Mouse (Mus musculus) embryonic facial prominence, embryonic 12.5 days (tissue): Measurements from ENCODE around the gene Zdhhc24. TPM values are rescaled to one million over a fixed set of nuclear protein-coding genes. Genes with fewer than 3 reads are reported as not detected.
A peak's percentile ranks its signal among the peaks of the same experiment; 100 is the strongest.
"Not testable (repeated sequence)": the region's sequence is repeated elsewhere in the genome, so short reads cannot be mapped to it uniquely, and the experiment has no call there.

Experiments used
- ATAC-seq: fragments of 200-750 bp; cut with Nextera tagmentation; 2 replicates; pipeline ENCODE4 v1.8.0; 2017; ENCODE audit not compliant: insufficient number of reproducible peaks, insufficient read depth, low FRiP score, low TSS enrichment
- H3K27ac ChIP-seq: fragments of 300-500 bp; sonication (generic); 2 replicates; pipeline ENCODE4 v1.5.1; 2016; ENCODE audit warnings: mild to moderate bottlenecking
- H3K27me3 ChIP-seq: fragments of 300-500 bp; sonication (generic); 2 replicates; pipeline ENCODE4 v1.6.1; 2016; ENCODE audit warnings: mild to moderate bottlenecking, moderate library complexity
- H3K36me3 ChIP-seq: fragments of 300-500 bp; sonication (generic); 2 replicates; pipeline ENCODE4 v1.6.1; 2016; ENCODE audit warnings: mild to moderate bottlenecking
- H3K4me1 ChIP-seq: fragments of 300-500 bp; sonication (generic); 2 replicates; pipeline ENCODE4 v1.6.1; 2016
- H3K4me2 ChIP-seq: fragments of 300-500 bp; sonication (generic); replicated peaks from 2 replicates; pipeline ENCODE4 v1.6.1; 2016; ENCODE audit warnings: mild to moderate bottlenecking, moderate library complexity
- H3K4me3 ChIP-seq: fragments of 300-500 bp; sonication (generic); 2 replicates; pipeline ENCODE4 v1.5.1; 2016; ENCODE audit warnings: mild to moderate bottlenecking
- H3K9ac ChIP-seq: fragments of 300-500 bp; sonication (generic); 2 replicates; pipeline ENCODE4 v1.6.1; 2016; ENCODE audit warnings: mild to moderate bottlenecking, moderate library complexity
- H3K9me3 ChIP-seq: fragments of 300-500 bp; sonication (generic); 2 replicates; pipeline ENCODE4 v1.6.1; 2016; ENCODE audit warnings: mild to moderate bottlenecking, moderate library complexity
- WGBS: fragments of 180-500 bp; shearing (Covaris S2); methylation state at CpG from one replicate; pipeline ENCODE4 v1.1.7; 2016; 5-methylcytosine and 5-hydroxymethylcytosine counted together
- polyA plus RNA-seq: library from polyadenylated mRNA; unstranded; fragments of >200 nt; fragmentation: Nextera tagmentation; extraction: Ambion mirVana; gene quantifications from 2 replicates; pipeline ENCODE4 v1.2.1, GENCODE M21; 2016

Gene Zdhhc24
- polyA plus RNA-seq, 1 experiment from 2014 or later, result 12.1 TPM

DNA sequence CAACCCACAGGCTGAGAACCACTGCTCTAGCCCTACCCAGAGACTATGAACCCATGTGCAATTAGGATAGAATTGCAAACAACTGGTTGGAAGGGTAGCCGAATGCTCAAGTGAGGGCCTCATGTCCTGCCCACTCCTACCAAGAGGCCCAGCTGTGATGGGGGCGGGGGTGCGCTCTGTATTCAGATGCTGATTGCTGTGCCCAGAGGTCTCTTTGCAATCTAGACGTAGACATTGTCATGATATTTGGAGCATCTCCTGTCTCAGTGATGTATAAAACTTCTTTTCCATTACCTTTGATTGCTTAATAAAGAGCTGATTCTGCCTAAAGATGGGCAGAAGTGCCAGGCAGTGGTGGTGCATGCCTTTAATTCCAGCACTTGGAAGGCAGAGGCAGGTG lies 28.7 kb upstream of the Zdhhc24 start:
- Histone ChIP-seq H3K27ac (no peak overlapping the region), H3K27me3 (no peaks in the 10 kb centered on the region), H3K4me1 (no peaks in the 10 kb centered on the region), H3K36me3 (no peaks in the 10 kb centered on the region), H3K4me2 (no peak overlapping the region), H3K4me3 (no peak overlapping the region), H3K9ac (no peak overlapping the region), H3K9me3 (no peaks in the 10 kb centered on the region)
- no peak for ATAC-seq
- 54% methylated on average over 4 of the region's 4 CpGs for WGBS

DNA sequence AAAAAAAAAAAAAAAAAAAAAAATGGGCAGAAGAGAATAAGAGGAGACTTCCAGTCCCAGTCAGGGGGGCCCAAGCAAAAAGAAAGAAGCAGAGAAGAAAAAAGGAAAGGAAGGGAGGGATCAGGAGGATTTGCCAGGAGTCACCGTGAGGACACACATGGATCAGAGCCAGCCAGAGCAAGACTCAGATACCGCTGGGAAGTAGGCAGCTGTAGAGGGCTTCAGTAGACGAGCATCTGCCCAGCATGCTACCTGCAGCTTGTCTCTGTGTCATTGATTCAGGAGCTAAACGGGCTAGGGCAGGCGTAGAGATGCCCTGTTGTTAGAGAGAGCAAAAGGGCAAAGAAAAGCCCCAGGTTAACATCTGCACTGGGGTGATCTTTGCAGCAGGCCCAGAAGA lies 28.2 kb upstream of the Zdhhc24 start:
- Histone ChIP-seq H3K36me3 (no peaks in the 10 kb centered on the region), H3K4me3 (no peak overlapping the region), H3K9me3 (no peaks in the 10 kb centered on the region), H3K27me3 (no peaks in the 10 kb centered on the region), H3K27ac (no peak overlapping the region), H3K4me1 (peaks cover 1% of the 10 kb centered on the region), H3K4me2 (no peak overlapping the region), H3K9ac (no peak overlapping the region)
- no peak for ATAC-seq
- WGBS, result 41% methylated on average over 5 of the region's 5 CpGs

DNA sequence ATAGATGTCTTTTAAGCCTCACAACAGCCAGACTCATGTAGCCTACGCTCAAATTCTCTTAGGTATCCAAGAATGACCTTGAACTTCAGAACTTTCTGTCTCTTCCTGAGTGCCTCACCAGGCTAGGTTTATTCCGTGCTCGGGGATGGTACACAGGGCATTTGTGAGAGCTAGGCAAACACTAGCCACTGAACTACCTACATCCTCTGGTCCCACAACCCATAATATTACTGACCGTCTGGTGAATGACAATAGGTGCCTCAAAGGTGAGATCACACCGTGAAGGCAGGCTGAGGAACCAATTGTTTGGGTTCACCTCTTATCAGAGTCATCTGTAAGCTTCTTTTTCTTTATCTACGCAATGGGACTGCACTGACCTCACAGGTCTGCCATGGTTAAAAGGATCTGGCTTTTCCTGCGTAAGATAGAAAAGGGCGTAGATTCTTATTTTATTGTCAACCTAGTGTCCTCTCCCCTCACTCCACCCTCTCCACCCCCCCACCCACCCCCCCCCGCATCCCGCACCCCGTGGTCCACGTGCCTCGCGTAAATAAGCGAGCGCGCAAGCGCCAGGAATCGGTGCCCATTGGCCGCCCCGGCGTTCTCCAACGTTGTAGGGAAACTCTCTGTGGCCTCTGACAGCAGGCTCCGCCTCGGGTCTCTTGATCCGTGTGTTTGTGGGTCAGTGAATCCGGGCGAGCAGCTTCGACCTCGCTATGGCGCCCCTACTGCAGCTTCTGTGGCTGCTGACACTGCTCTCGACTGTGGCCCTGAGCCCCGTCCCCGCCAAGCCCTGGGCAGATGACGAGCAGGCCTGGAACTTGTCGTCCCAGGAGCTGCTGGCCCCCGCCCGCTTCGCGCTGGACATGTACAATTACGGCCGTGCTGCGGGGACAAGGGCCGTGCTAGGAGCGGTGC lies 23.7 kb upstream of the Zdhhc24 start, which contains the start of gene Ctsf:
Ctsf (plus strand) TSS at position 579 of the 918 bp plus-strand sequence.
- Histone ChIP-seq H3K36me3 (peaks cover 9% of the 10 kb centered on the region; the same call in 1 of the 2 replicates), H3K9me3 (no peaks in the 10 kb centered on the region), H3K4me2 (peak within 1 kb of the TSS; percentile 99), H3K9ac (peak within 1 kb of the TSS; percentile 82), H3K4me1 (peaks cover 8% of the 10 kb centered on the region), H3K4me3 (peak within 1 kb of the TSS; percentile 65), H3K27me3 (no peaks in the 10 kb centered on the region), H3K27ac (0 out of 2 replicates have a peak within 1 kb of the TSS, but pooled peaks have one; percentile 17)
- 5% methylated on average over 45 of the region's 45 CpGs for WGBS
- 0 out of 2 replicates have a peak, but pooled peaks have one; percentile 59 for ATAC-seq

DNA sequence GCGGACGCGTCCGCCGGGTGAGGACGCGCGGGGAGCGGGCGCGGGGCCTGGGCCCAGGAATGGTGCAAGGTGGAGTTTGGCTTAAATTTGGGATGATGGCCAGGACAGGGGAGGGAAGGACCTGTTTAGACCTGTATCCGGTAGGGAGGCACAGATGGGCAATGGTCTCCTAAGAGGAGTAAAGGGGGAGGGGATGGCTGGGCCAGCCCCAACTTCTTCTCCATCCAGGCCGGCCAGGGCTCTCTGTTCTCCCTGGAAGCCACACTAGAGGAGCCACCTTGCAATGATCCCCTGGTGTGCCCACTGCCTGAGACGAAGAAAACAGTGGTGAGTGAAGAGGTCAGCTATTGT lies 23.0 kb upstream of the Zdhhc24 start:
- peak overlapping the region; percentile 99 for H3K4me2 ChIP-seq
- 2% methylated on average over 14 of the region's 14 CpGs for WGBS
- peak overlapping the region; percentile 65 for H3K4me3 ChIP-seq
- H3K9me3 ChIP-seq, result no peaks in the 10 kb centered on the region
- ATAC-seq, result 0 out of 2 replicates have a peak, but pooled peaks have one; percentile 77
- no peaks in the 10 kb centered on the region for H3K27me3 ChIP-seq
- 0 out of 2 replicates have a peak overlapping the region, but pooled peaks have one; percentile 17 for H3K27ac ChIP-seq
- peak overlapping the region; percentile 82 for H3K9ac ChIP-seq
- peaks cover 8% of the 10 kb centered on the region for H3K4me1 ChIP-seq
- peaks cover 9% of the 10 kb centered on the region; the same call in 1 of the 2 replicates for H3K36me3 ChIP-seq

DNA sequence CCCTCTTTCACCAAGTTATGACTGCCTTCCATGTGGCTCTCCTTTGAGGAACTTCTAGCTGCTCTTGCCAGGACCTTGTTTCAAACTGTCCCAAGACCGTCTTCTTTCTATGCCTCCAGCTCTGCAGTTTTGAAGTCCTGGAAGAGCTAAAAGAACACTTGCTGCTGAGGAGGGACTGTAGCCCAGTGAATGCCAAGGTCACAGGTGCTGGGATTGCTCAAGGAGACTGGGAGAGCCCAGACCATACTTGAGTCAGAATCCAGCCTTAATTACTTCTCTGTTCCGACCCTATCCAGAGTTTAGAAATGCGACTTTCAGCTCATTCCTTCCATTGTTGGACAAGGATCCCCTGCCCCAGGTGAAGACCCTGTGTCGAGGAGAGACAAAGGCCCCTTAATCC lies 22.5 kb upstream of the Zdhhc24 start:
- Histone ChIP-seq H3K27me3 (no peaks in the 10 kb centered on the region), H3K36me3 (peaks cover 9% of the 10 kb centered on the region; the same call in 1 of the 2 replicates), H3K4me3 (peak overlapping the region; percentile 65), H3K27ac (no peak overlapping the region), H3K4me2 (peak overlapping the region; percentile 99), H3K9ac (peak overlapping the region; percentile 82; the same call in 1 of the 2 replicates), H3K4me1 (peaks cover 8% of the 10 kb centered on the region), H3K9me3 (no peaks in the 10 kb centered on the region)
- no peak for ATAC-seq
- WGBS, result 63% methylated on average over 4 of the region's 4 CpGs

DNA sequence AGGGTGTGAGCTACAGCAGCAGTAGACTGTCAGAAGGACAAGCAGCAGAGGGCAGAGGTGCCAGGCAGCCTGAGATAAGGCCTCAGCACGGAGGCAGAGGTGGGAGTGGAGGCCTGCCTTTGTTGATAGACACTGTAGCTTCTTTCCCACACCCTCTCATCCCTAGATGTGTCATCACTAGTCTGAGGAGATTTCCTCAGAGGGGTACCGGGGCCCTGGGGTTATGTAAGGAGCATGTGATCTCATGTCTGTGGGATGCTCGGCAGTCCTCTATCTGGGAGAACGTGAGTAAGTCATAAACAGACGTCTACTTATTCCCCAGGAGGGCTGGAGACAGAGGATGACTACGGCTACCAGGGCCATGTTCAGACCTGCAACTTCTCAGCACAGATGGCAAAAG lies 19.4 kb upstream of the Zdhhc24 start:
- Histone ChIP-seq H3K27me3 (no peaks in the 10 kb centered on the region), H3K4me1 (peaks cover 8% of the 10 kb centered on the region), H3K9me3 (no peaks in the 10 kb centered on the region), H3K4me3 (no peak overlapping the region), H3K36me3 (peaks cover 9% of the 10 kb centered on the region; the same call in 1 of the 2 replicates), H3K9ac (no peak overlapping the region; the same call in 1 of the 2 replicates), H3K27ac (no peak overlapping the region), H3K4me2 (no peak overlapping the region)
- ATAC-seq, result no peak
- WGBS, result 75% methylated on average over 6 of the region's 6 CpGs

DNA sequence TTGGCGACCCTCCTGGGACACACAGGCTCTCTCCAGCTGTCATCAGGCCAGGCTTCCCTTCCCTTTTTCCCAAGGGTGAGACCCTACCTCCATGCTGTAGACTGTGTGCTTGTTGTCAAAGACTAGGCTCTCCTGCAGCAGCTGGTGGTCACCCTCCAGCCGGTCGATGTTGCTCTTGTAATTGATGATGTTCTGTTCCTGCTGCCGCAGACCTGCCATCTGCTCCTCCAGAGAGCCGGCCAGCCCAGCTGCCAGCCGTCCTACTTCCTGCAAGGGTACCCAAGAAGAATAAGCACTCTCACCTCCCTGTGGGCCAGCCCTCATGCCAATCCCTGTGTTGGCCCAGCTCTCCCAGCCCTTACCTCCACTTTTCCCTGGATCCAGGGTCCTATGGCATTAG lies 15.4 kb upstream of the Zdhhc24 start:
- WGBS, result 77% methylated on average over 6 of the region's 6 CpGs
- Histone ChIP-seq H3K27ac (no peak overlapping the region), H3K9ac (no peak overlapping the region), H3K4me3 (no peak overlapping the region), H3K36me3 (peaks cover 4% of the 10 kb centered on the region; the same call in 1 of the 2 replicates), H3K27me3 (peaks cover 12% of the 10 kb centered on the region), H3K4me2 (no peak overlapping the region), H3K9me3 (no peaks in the 10 kb centered on the region), H3K4me1 (no peaks in the 10 kb centered on the region)
- no peak for ATAC-seq

DNA sequence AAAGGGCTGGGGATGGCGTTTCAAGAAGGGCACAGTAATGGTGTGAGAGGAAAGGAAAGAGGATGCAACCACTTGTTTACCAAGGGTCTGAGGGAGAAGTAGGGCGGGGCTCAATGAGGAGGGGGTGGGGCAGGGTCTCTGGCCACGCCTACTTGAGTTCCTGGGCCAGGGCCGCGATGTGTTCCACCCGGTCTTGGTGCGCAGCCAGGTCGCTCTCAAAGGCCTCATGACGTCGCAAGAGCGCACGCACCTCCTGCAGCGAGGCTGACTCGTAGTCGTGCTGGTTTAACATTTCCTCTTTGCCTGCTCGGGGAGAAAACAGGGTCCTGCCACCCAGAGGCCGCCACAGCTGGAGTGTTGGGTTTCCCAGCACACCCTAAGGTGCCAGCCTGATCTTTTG lies 13.3 kb upstream of the Zdhhc24 start:
- H3K36me3 ChIP-seq, result no peaks in the 10 kb centered on the region
- no peaks in the 10 kb centered on the region for H3K9me3 ChIP-seq
- H3K27me3 ChIP-seq, result peaks cover 18% of the 10 kb centered on the region
- peak overlapping the region; percentile 14; the same call in 1 of the 2 replicates for H3K4me2 ChIP-seq
- ATAC-seq, result no peak
- H3K27ac ChIP-seq, result no peak overlapping the region
- H3K4me3 ChIP-seq, result no peak overlapping the region
- H3K4me1 ChIP-seq, result no peaks in the 10 kb centered on the region
- 5% methylated on average over 17 of the region's 17 CpGs for WGBS
- no peak overlapping the region for H3K9ac ChIP-seq

DNA sequence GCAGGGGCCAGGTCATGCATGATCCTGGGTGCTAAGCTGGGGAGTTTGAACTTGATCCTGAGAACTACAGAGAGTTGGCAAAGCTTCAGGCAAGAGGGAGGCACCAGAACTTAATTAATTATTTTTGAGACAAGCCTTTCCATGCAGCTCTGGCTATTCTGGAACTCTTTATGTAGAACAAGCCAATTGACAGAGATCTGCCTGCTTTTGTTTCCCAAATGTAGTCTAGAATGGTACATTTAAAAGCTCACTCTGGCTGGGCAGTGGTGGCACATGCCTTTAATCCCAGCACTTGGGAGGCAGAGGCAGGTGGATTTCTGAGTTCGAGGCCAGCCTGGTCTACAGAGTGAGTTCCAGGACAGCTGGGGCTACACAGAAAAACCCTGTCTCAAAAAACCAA lies 3.9 kb upstream of the Zdhhc24 start:
- H3K36me3 ChIP-seq, ATAC-seq: not testable (repeated sequence)
- 70% methylated on average over 1 of the region's 1 CpGs for WGBS

DNA sequence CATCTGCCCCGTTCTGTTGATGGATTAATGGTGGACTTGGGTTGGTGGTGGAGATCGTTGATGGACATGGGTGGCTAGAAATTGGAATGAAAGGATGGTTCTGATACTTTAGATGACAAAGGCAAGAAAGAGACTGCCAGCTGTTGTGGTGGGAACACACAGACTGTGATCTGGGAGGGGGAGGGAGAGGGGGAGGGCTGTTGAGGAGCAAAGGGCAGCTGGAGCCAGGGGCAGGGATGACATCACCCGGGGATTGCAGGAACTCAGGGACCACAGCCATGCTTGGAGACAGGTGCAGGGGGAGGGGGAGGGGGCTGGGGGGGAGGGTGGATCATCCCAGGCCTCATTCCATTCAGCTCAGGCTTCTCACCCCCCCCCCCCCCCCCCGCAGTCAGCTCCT lies 2.2 kb upstream of the Zdhhc24 start:
- Histone ChIP-seq H3K9me3 (no peaks in the 10 kb centered on the region), H3K4me2 (no peak overlapping the region), H3K4me1 (peaks cover 14% of the 10 kb centered on the region; the same call in 1 of the 2 replicates), H3K27ac (no peak overlapping the region), H3K27me3 (no peaks in the 10 kb centered on the region), H3K4me3 (no peak overlapping the region), H3K36me3 (no peaks in the 10 kb centered on the region), H3K9ac (no peak overlapping the region)
- no peak for ATAC-seq
- WGBS, result 66% methylated on average over 3 of the region's 4 CpGs

More for the DNA sequence above, 3.9 kb upstream of the Zdhhc24 start:
- H3K9me3 ChIP-seq, H3K27me3 ChIP-seq, H3K4me3 ChIP-seq, H3K27ac ChIP-seq, H3K4me2 ChIP-seq, H3K9ac ChIP-seq: not testable (repeated sequence)
- peaks cover 14% of the 10 kb centered on the region; the same call in 1 of the 2 replicates for H3K4me1 ChIP-seq

DNA sequence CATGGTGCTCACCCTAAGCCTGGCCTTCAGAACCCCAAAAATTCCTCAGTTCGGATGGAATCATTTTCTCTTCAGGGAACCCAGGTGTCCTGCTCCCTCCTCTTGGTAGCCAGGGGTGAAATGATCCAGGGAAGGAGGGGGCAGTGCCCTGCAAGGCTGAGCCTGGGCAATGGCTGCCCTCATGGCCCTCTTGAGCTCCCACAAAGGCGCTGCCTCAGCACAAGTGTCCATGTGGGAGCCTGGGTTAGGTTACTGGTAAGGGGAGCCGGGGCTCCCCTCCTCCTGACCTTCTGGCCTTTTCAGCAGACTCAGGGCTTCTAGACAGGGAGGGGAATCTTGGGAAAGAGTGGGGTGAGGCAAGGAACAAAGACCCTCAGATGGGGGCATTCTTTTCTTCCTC lies 1.7 kb upstream of the Zdhhc24 start:
- H3K4me2 ChIP-seq, result no peak overlapping the region
- no peak overlapping the region for H3K4me3 ChIP-seq

DNA sequence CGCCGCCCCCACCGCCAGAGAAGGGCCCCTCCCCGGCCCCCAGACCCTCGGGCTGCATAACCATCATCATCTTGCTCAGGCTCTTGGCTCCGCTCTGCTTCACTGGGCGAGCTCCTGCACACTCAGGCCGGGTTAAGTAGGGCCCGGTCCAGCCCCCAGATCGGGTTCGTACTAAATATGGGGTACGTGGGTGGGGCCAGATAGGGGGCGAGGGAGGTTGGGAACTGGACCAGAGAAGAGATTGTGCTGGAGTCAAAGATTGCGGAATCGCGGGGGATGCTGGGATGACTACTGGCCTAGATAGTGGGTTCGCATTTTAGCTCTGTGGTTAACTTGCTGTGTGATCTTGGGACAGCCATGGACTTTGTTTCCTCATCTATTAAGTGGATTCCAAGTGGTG lies 683 bp upstream of the Zdhhc24 start, which contains the start of gene Actn3:
Actn3 (minus strand) TSS at position 125 of the 400 bp plus-strand sequence.
- H3K4me2 ChIP-seq, result peak within 1 kb of the TSS; percentile 97
- peaks cover 14% of the 10 kb centered on the region; the same call in 1 of the 2 replicates for H3K4me1 ChIP-seq
- peak within 1 kb of the TSS; percentile 74 for H3K27ac ChIP-seq
- WGBS, result 4% methylated on average over 17 of the region's 17 CpGs
- no peak; the same call in 1 of the 2 replicates for ATAC-seq
- H3K9ac ChIP-seq, result peak within 1 kb of the TSS; percentile 75
- no peaks in the 10 kb centered on the region for H3K27me3 ChIP-seq
- H3K36me3 ChIP-seq, result no peaks in the 10 kb centered on the region
- peak within 1 kb of the TSS; percentile 86 for H3K4me3 ChIP-seq
- no peaks in the 10 kb centered on the region for H3K9me3 ChIP-seq

More for the DNA sequence above, 1.7 kb upstream of the Zdhhc24 start:
- 70% methylated on average over 3 of the region's 3 CpGs for WGBS
- Histone ChIP-seq H3K9ac (no peak overlapping the region), H3K27me3 (no peaks in the 10 kb centered on the region), H3K9me3 (no peaks in the 10 kb centered on the region), H3K36me3 (no peaks in the 10 kb centered on the region), H3K27ac (no peak overlapping the region), H3K4me1 (peaks cover 14% of the 10 kb centered on the region; the same call in 1 of the 2 replicates)
- no peak for ATAC-seq
